ENCODE assay signal across 15 mouse cellular contexts in the genomic region with DNA sequence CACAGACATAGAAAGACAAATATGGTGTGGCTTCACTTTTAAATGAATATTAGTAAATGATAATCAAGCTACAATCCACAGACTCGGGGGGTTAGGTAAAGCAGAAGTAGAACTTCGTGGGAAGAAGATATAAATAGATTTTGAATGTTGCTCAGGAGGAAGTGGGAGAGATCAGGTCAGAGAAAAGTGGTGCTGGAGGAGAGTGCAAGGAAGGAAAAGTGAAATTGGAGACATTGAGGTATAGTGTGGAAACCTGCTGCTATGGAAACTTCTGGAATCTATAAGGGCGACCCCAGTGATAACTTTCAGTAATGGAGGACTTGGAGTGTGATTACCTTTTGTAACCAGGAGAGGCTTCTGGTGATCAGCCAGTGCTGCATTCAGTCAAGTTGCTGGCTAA.
"Had no signal": no experiment of that assay in that cellular context is flagged by ENCODE, and none has a peak within 500 bp of the region (broad histone marks: within the 10 kb centered on the region; RNA-seq: fewer than 3 reads in every experiment).

No protein-coding gene starts in this region.

- H3K4me1 ChIP-seq: neural tube, embryonic 13.5 days; neural tube, embryonic 15.5 days; stomach, embryonic 15.5 days had no signal

- H3K4me3 ChIP-seq: neural tube, embryonic 13.5 days; neural tube, embryonic 15.5 days; stomach, embryonic 15.5 days had no signal

- DNase-seq: retina, postnatal 1 day; right cerebral cortex, adult 18-20 months; right cerebral cortex, postnatal 14 days; right cerebral cortex, postnatal 25 days; right cerebral cortex, postnatal 4 days; spleen, adult 18-20 months; thymus, adult 18-20 months; thymus, adult 2 months; thymus, postnatal 14 days; thymus, postnatal 25 days; thymus, postnatal 36 days; thymus, postnatal 4 days had no signal

- H3K27me3 ChIP-seq: neural tube, embryonic 13.5 days; neural tube, embryonic 15.5 days; stomach, embryonic 15.5 days had no signal

- H3K9ac ChIP-seq: neural tube, embryonic 13.5 days; neural tube, embryonic 15.5 days; stomach, embryonic 15.5 days had no signal

- H3K4me2 ChIP-seq: neural tube, embryonic 13.5 days; neural tube, embryonic 15.5 days; stomach, embryonic 15.5 days had no signal

- H3K27ac ChIP-seq: neural tube, embryonic 13.5 days; neural tube, embryonic 15.5 days; stomach, embryonic 15.5 days had no signal

- H3K9me3 ChIP-seq: neural tube, embryonic 13.5 days; neural tube, embryonic 15.5 days; stomach, embryonic 15.5 days had no signal

- H3K36me3 ChIP-seq: neural tube, embryonic 13.5 days; neural tube, embryonic 15.5 days; stomach, embryonic 15.5 days had no signal
